Mouse (Mus musculus) heart, adult 2 months (tissue): ENCODE measurements around the gene Alg1.

Experiments used
- CTCF ChIP-seq: fragments of 200-600 bp; IDR thresholded peaks from 2 replicates; pipeline ENCODE4 v1.8.1; 2022; ENCODE audit warnings: antibody characterized with exemption, mild to moderate bottlenecking, moderate library complexity
- EP300 ChIP-seq: fragments of 200-500 bp; IDR thresholded peaks from 2 replicates; pipeline ENCODE4 v1.6.1; 2011; ENCODE audit warnings: low read depth, low read length, control low read depth; ENCODE audit not compliant: insufficient read depth
- POLR2A ChIP-seq: fragments of 200-500 bp; IDR thresholded peaks from 2 replicates; pipeline ENCODE4 v1.6.1; 2011; ENCODE audit warnings: mild to moderate bottlenecking, low read depth, low read length, control low read depth; ENCODE audit not compliant: insufficient read depth

DNA sequence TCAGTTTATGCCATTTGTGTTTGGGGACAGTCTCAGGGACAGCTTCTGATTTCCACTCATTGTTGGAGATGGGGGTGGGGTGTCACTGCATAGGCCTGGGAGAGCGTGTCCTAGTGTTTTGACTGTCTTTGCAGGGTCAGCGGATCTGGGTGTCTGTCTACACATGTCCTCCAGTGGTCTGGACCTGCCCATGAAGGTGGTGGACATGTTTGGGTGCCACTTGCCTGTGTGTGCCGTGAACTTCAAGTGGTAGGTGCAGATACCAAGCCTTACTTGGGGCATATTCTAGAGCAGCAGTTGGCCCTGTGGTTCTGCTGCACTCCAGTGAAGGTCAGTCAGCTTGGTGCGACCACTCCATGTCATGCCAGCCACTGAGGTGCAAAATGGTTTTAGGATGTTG is 8.9 kb downstream of the Alg1 start:
- TF ChIP-seq CTCF, result no peak
- no peak for TF ChIP-seq EP300
- TF ChIP-seq POLR2A, result no peak
